Mouse (Mus musculus) neural tube, embryonic 15.5 days (tissue): ENCODE results near the gene Asrgl1. TPM values are rescaled to one million over a fixed set of nuclear protein-coding genes. Genes with fewer than 3 reads are reported as not detected.

Source experiments
- ATAC-seq: fragments of 200-750 bp; cut with Nextera tagmentation; 2 replicates; pipeline ENCODE4 v1.8.0; 2017; ENCODE audit warnings: mild to moderate bottlenecking, moderate TSS enrichment, moderate library complexity; ENCODE audit not compliant: low FRiP score
- H3K27ac ChIP-seq: fragments of 300-500 bp; sonication (generic); replicated peaks from 2 replicates; pipeline ENCODE4 v1.5.1; 2015; ENCODE audit warnings: mild to moderate bottlenecking, inconsistent platforms
- H3K27me3 ChIP-seq: fragments of 300-500 bp; sonication (generic); replicated peaks from 2 replicates; pipeline ENCODE4 v1.6.1; 2015; ENCODE audit warnings: inconsistent platforms
- H3K36me3 ChIP-seq: fragments of 300-500 bp; sonication (generic); 2 replicates; pipeline ENCODE4 v1.6.1; 2015; ENCODE audit warnings: inconsistent platforms
- H3K4me1 ChIP-seq: fragments of 300-500 bp; sonication (generic); 2 replicates; pipeline ENCODE4 v1.6.1; 2015; ENCODE audit warnings: inconsistent platforms
- H3K4me2 ChIP-seq: fragments of 300-500 bp; sonication (generic); 2 replicates; pipeline ENCODE4 v1.6.1; 2015; ENCODE audit warnings: inconsistent platforms, mild to moderate bottlenecking, moderate library complexity
- H3K4me3 ChIP-seq: fragments of 300-500 bp; sonication (generic); replicated peaks from 2 replicates; pipeline ENCODE4 v1.5.1; 2015; ENCODE audit warnings: mild to moderate bottlenecking, inconsistent platforms
- H3K9ac ChIP-seq: fragments of 300-500 bp; sonication (generic); replicated peaks from 2 replicates; pipeline ENCODE4 v1.6.1; 2015; ENCODE audit warnings: mild to moderate bottlenecking, inconsistent platforms
- H3K9me3 ChIP-seq: fragments of 300-500 bp; sonication (generic); replicated peaks from 2 replicates; pipeline ENCODE4 v1.6.1; 2016; ENCODE audit warnings: inconsistent platforms
- whole genome bisulfite sequencing: fragments of 180-500 bp; shearing (Covaris S2); methylation state at CpG from one replicate; pipeline ENCODE4 v1.1.7; 2015; ENCODE audit warnings: mixed read lengths; 5-methylcytosine and 5-hydroxymethylcytosine counted together
- polyA plus RNA-seq: library from polyadenylated mRNA; unstranded; fragments of >200 nt; fragmentation: Nextera tagmentation; extraction: Ambion mirVana; gene quantifications from 2 replicates; pipeline ENCODE4 v1.2.1, GENCODE M21; 2015

Asrgl1 gene
- polyA plus RNA-seq, 1 experiment from 2014 or later: 31.6 TPM

GRCm38 (mm10) chr19:9081311-9082190, 53.9 kb downstream of the Asrgl1 start:
- peak; percentile 42; the same call in 1 of the 2 replicates for ATAC-seq
- Histone ChIP-seq H3K4me2 (peak overlapping the region; percentile 48), H3K27me3 (0 out of 2 replicates have a peak, but pooled peaks cover 3% of the 10 kb centered on the region), H3K4me1 (peaks cover 14% of the 10 kb centered on the region), H3K9me3 (no peaks in the 10 kb centered on the region), H3K27ac (no peak overlapping the region), H3K9ac (no peak overlapping the region), H3K36me3 (no peaks in the 10 kb centered on the region), H3K4me3 (no peak overlapping the region)
- WGBS: 68% methylated on average over 14 of the region's 14 CpGs

- Histone ChIP-seq H3K36me3 (no peaks in the 10 kb centered on the region), H3K4me2 (no peak overlapping the region), H3K27me3 (0 out of 2 replicates have a peak, but pooled peaks cover 3% of the 10 kb centered on the region), H3K27ac (no peak overlapping the region), H3K9me3 (no peaks in the 10 kb centered on the region), H3K9ac (no peak overlapping the region), H3K4me3 (no peak overlapping the region), H3K4me1 (peaks cover 14% of the 10 kb centered on the region)
- 37% methylated on average over 7 of the region's 7 CpGs for WGBS
- ATAC-seq: no peak
Observed at GRCm38 (mm10) chr19:9079916-9080315, 55.5 kb downstream of the Asrgl1 start.

GRCm38 (mm10) chr19:9076982-9077660, 58.3 kb downstream of the Asrgl1 start:
- H3K4me2 ChIP-seq: no peak overlapping the region

DNA sequence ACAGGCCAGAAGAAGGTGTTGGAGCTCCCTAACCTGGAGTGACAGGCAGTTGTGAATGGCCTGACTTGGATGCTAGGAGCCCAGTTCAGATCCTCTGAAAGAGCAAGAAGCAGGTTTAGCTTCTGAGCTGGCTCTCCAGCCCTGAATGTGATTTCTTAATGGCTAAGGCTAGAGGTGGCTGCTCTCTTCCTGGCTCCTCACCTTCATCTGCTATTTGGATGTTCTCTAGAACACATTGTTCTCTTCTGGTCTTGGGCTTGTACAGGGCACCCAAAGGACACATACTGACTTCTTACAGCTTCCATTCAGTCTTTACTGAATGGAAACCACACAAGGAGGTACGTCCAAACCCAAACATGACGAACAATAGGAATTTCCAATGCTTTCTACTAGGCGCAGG, 59.4 kb downstream of the Asrgl1 start:
- WGBS: 94% methylated on average over 3 of the region's 3 CpGs

More at GRCm38 (mm10) chr19:9076982-9077660, 58.3 kb downstream of the Asrgl1 start:
- H3K9me3 ChIP-seq: no peaks in the 10 kb centered on the region
- no peak overlapping the region for H3K9ac ChIP-seq
- no peak overlapping the region for H3K4me3 ChIP-seq
- H3K27me3 ChIP-seq: no peaks in the 10 kb centered on the region
- H3K36me3 ChIP-seq: no peaks in the 10 kb centered on the region
- peaks cover 5% of the 10 kb centered on the region for H3K4me1 ChIP-seq
- H3K27ac ChIP-seq: no peak overlapping the region
- ATAC-seq: no peak
- WGBS: 79% methylated on average over 4 of the region's 4 CpGs

DNA sequence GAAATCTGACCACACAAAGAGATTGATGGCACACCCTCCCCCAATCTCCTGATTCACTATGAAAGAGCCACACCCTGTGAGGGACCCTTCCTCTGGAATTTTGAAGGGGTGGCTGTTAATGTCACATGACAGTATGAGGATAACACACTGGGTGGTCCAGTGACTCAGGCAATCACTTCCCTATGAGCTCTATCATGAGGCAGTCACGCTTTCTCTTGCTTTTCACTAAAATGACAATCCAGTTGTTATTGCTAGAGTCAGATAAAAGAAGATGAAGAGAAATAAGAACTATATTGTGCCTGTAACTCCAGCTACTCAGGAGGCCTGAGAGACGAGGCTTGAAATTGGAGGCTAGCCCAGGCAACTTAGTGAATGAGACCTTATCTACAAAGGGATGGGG, 59.9 kb downstream of the Asrgl1 start:
- 77% methylated on average over 2 of the region's 2 CpGs for WGBS
- no peak overlapping the region for H3K4me2 ChIP-seq
- no peaks in the 10 kb centered on the region for H3K9me3 ChIP-seq
- H3K36me3 ChIP-seq: no peaks in the 10 kb centered on the region
- no peak overlapping the region for H3K4me3 ChIP-seq
- no peak overlapping the region for H3K27ac ChIP-seq
- no peaks in the 10 kb centered on the region for H3K27me3 ChIP-seq
- ATAC-seq: no peak
- no peak overlapping the region for H3K9ac ChIP-seq
- peaks cover 14% of the 10 kb centered on the region for H3K4me1 ChIP-seq

More for the DNA sequence above, 59.4 kb downstream of the Asrgl1 start:
- Histone ChIP-seq H3K4me2 (no peak overlapping the region), H3K36me3 (no peaks in the 10 kb centered on the region), H3K27me3 (no peaks in the 10 kb centered on the region), H3K9me3 (no peaks in the 10 kb centered on the region), H3K4me1 (peaks cover 10% of the 10 kb centered on the region), H3K9ac (no peak overlapping the region), H3K27ac (no peak overlapping the region), H3K4me3 (no peak overlapping the region)
- no peak for ATAC-seq

GRCm38 (mm10) chr19:9074424-9074823, 61.0 kb downstream of the Asrgl1 start:
- H3K27ac ChIP-seq: no peak overlapping the region
- 55% methylated on average over 4 of the region's 4 CpGs for WGBS
- H3K9ac ChIP-seq: no peak overlapping the region
- H3K4me1 ChIP-seq: peaks cover 23% of the 10 kb centered on the region
- no peak for ATAC-seq
- no peaks in the 10 kb centered on the region for H3K27me3 ChIP-seq
- no peaks in the 10 kb centered on the region for H3K36me3 ChIP-seq
- no peak overlapping the region for H3K4me2 ChIP-seq
- no peaks in the 10 kb centered on the region for H3K9me3 ChIP-seq
- no peak overlapping the region for H3K4me3 ChIP-seq

- Histone ChIP-seq H3K27me3 (no peaks in the 10 kb centered on the region), H3K4me2 (no peak overlapping the region), H3K4me3 (no peak overlapping the region), H3K27ac (no peak overlapping the region), H3K9ac (no peak overlapping the region), H3K4me1 (peaks cover 23% of the 10 kb centered on the region), H3K36me3 (no peaks in the 10 kb centered on the region), H3K9me3 (no peaks in the 10 kb centered on the region)
- ATAC-seq: no peak
- 78% methylated on average over 12 of the region's 12 CpGs for WGBS
Observed at GRCm38 (mm10) chr19:9073776-9074411, 61.5 kb downstream of the Asrgl1 start.

DNA sequence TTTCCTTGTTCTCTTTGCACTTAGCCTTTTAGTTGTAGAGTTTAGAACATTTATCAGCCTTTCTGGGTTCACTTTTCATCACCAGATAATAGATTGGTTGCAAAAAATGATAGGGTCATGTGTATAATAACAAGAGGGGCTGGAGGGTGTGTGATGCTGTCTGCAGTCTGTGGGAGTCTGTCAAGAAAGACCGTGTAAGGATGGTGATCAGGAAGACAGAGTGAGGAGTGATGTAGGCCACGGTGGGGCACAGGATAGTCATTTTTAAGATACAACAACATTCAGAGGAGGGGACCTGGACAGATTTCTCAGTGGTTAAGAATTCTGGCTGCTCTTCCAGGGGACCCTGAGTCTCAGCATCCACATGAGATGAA, 63.3 kb downstream of the Asrgl1 start:
- Histone ChIP-seq H3K27me3 (no peaks in the 10 kb centered on the region), H3K36me3 (no peaks in the 10 kb centered on the region), H3K4me2 (no peak overlapping the region), H3K4me1 (peaks cover 25% of the 10 kb centered on the region), H3K4me3 (no peak overlapping the region), H3K9me3 (no peaks in the 10 kb centered on the region), H3K27ac (peak overlapping the region; percentile 64), H3K9ac (no peak overlapping the region)
- WGBS: 81% methylated on average over 2 of the region's 2 CpGs
- no peak for ATAC-seq

- 39% methylated on average over 7 of the region's 7 CpGs for WGBS
- no peak overlapping the region for H3K4me3 ChIP-seq
- H3K9ac ChIP-seq: no peak overlapping the region
- H3K4me1 ChIP-seq: peaks cover 27% of the 10 kb centered on the region
- H3K27ac ChIP-seq: peak overlapping the region; percentile 64
- no peak for ATAC-seq
- no peaks in the 10 kb centered on the region for H3K36me3 ChIP-seq
- H3K4me2 ChIP-seq: no peak overlapping the region
- H3K9me3 ChIP-seq: no peaks in the 10 kb centered on the region
- H3K27me3 ChIP-seq: no peaks in the 10 kb centered on the region
Observed at GRCm38 (mm10) chr19:9071456-9072156, 63.8 kb downstream of the Asrgl1 start.

- ATAC-seq: no peak
Observed at GRCm38 (mm10) chr19:9070316-9070715, 65.1 kb downstream of the Asrgl1 start.

GRCm38 (mm10) chr19:9069687-9070307, 65.6 kb downstream of the Asrgl1 start:
- ATAC-seq: no peak
- Histone ChIP-seq H3K9ac (no peak overlapping the region), H3K9me3 (no peaks in the 10 kb centered on the region), H3K4me1 (peaks cover 38% of the 10 kb centered on the region), H3K36me3 (no peaks in the 10 kb centered on the region), H3K27ac (0 out of 2 replicates have a peak overlapping the region, but pooled peaks have one; percentile 9), H3K4me2 (no peak overlapping the region), H3K4me3 (no peak overlapping the region), H3K27me3 (no peaks in the 10 kb centered on the region)
- 65% methylated on average over 8 of the region's 8 CpGs for WGBS

More at GRCm38 (mm10) chr19:9070316-9070715, 65.1 kb downstream of the Asrgl1 start:
- H3K27me3 ChIP-seq: no peaks in the 10 kb centered on the region
- no peak overlapping the region for H3K4me3 ChIP-seq
- peak overlapping the region; percentile 65 for H3K27ac ChIP-seq
- H3K9ac ChIP-seq: no peak overlapping the region
- H3K9me3 ChIP-seq: no peaks in the 10 kb centered on the region
- H3K36me3 ChIP-seq: no peaks in the 10 kb centered on the region
- WGBS: 81% methylated on average over 2 of the region's 2 CpGs
- no peak overlapping the region for H3K4me2 ChIP-seq
- peaks cover 38% of the 10 kb centered on the region for H3K4me1 ChIP-seq
